Mouse (Mus musculus) lung, embryonic 16.5 days (tissue): ENCODE data around the gene Cdh4. TPM values are rescaled to one million over a fixed set of nuclear protein-coding genes. Genes with fewer than 3 reads are reported as not detected.

Experiments
- ATAC-seq: fragments of 200-750 bp; cut with Nextera tagmentation; 2 replicates; pipeline ENCODE4 v1.8.0; 2017; ENCODE audit warnings: low read depth, mild to moderate bottlenecking, moderate library complexity
- H3K27ac ChIP-seq: fragments of 300-500 bp; sonication (generic); 2 replicates; pipeline ENCODE4 v1.5.1; 2014; ENCODE audit warnings: mild to moderate bottlenecking, control low read depth, low read length
- H3K27me3 ChIP-seq: fragments of 300-500 bp; sonication (generic); 2 replicates; pipeline ENCODE4 v1.6.1; 2014; ENCODE audit warnings: low read depth, low read length, mixed read lengths; ENCODE audit not compliant: control insufficient read depth, insufficient read depth
- H3K36me3 ChIP-seq: fragments of 300-500 bp; sonication (generic); 2 replicates; pipeline ENCODE4 v1.6.1; 2014; ENCODE audit warnings: low read length; ENCODE audit not compliant: control insufficient read depth, insufficient read depth
- H3K4me1 ChIP-seq: fragments of 300-500 bp; sonication (generic); replicated peaks from 2 replicates; pipeline ENCODE4 v1.6.1; 2014; ENCODE audit warnings: low read length, mixed read lengths; ENCODE audit not compliant: control insufficient read depth, insufficient read depth
- H3K4me2 ChIP-seq: fragments of 300-500 bp; sonication (generic); 2 replicates; pipeline ENCODE4 v1.6.1; 2014; ENCODE audit warnings: low read depth, low read length, control low read depth
- H3K4me3 ChIP-seq: fragments of 300-500 bp; sonication (generic); 2 replicates; pipeline ENCODE4 v1.5.1; 2014; ENCODE audit warnings: mild to moderate bottlenecking, low read length, control low read depth
- H3K9ac ChIP-seq: fragments of 300-500 bp; sonication (generic); 2 replicates; pipeline ENCODE4 v1.6.1; 2014; ENCODE audit warnings: low read length, control low read depth
- H3K9me3 ChIP-seq: fragments of 300-500 bp; sonication (generic); 2 replicates; pipeline ENCODE4 v1.6.1; 2016; ENCODE audit warnings: low read length; ENCODE audit not compliant: control insufficient read depth
- WGBS: fragments of 180-500 bp; shearing (Covaris S2); extraction: QIAGEN DNeasy Blood & Tissue Kit; methylation state at CpG from one replicate; pipeline ENCODE4 v1.1.7; 2014; 5-methylcytosine and 5-hydroxymethylcytosine counted together
- polyA plus RNA-seq: library from polyadenylated mRNA; unstranded; fragments of >200 nt; fragmentation: Nextera tagmentation; extraction: Ambion mirVana; gene quantifications from 2 replicates; pipeline ENCODE4 v1.2.1, GENCODE M21; 2015

The Cdh4 gene
- polyA plus RNA-seq, 1 experiment from 2014 or later: 7.0 TPM

GRCm38 (mm10) chr2:179655506-179655905, 213.3 kb downstream of the Cdh4 start:
- Histone ChIP-seq H3K9me3 (no peaks in the 10 kb centered on the region), H3K36me3 (no peaks in the 10 kb centered on the region), H3K4me1 (no peaks in the 10 kb centered on the region), H3K9ac (no peak overlapping the region), H3K4me2 (no peak overlapping the region), H3K27me3 (no peaks in the 10 kb centered on the region), H3K27ac (no peak overlapping the region), H3K4me3 (no peak overlapping the region)
- 59% methylated on average over 3 of the region's 3 CpGs for WGBS
- ATAC-seq: no peak

GRCm38 (mm10) chr2:179659254-179659653, 217.0 kb downstream of the Cdh4 start:
- no peak overlapping the region for H3K9ac ChIP-seq
- ATAC-seq: no peak
- no peak overlapping the region for H3K4me3 ChIP-seq
- no peaks in the 10 kb centered on the region for H3K36me3 ChIP-seq
- WGBS: 88% methylated on average over 1 of the region's 1 CpGs
- no peak overlapping the region for H3K4me2 ChIP-seq
- H3K27ac ChIP-seq: no peak overlapping the region
- H3K9me3 ChIP-seq: no peaks in the 10 kb centered on the region
- H3K4me1 ChIP-seq: peaks cover 8% of the 10 kb centered on the region; the same call in 1 of the 2 replicates
- H3K27me3 ChIP-seq: peaks cover 7% of the 10 kb centered on the region

GRCm38 (mm10) chr2:179661998-179662714, 219.9 kb downstream of the Cdh4 start:
- no peaks in the 10 kb centered on the region for H3K9me3 ChIP-seq
- H3K4me3 ChIP-seq: peak overlapping the region; percentile 19; the same call in 1 of the 2 replicates
- no peak overlapping the region for H3K27ac ChIP-seq
- 3% methylated on average over 20 of the region's 20 CpGs for WGBS
- no peaks in the 10 kb centered on the region for H3K36me3 ChIP-seq
- peaks cover 7% of the 10 kb centered on the region for H3K27me3 ChIP-seq
- no peak overlapping the region for H3K9ac ChIP-seq
- H3K4me1 ChIP-seq: peaks cover 8% of the 10 kb centered on the region; the same call in 1 of the 2 replicates
- ATAC-seq: peak; percentile 48; the same call in 1 of the 2 replicates
- peak overlapping the region; percentile 48 for H3K4me2 ChIP-seq

GRCm38 (mm10) chr2:179662739-179663138, 220.5 kb downstream of the Cdh4 start:
- Histone ChIP-seq H3K36me3 (no peaks in the 10 kb centered on the region), H3K9me3 (no peaks in the 10 kb centered on the region), H3K9ac (no peak overlapping the region), H3K4me3 (peak overlapping the region; percentile 19; the same call in 1 of the 2 replicates), H3K4me1 (peaks cover 8% of the 10 kb centered on the region; the same call in 1 of the 2 replicates), H3K27ac (no peak overlapping the region), H3K27me3 (peaks cover 7% of the 10 kb centered on the region), H3K4me2 (peak overlapping the region; percentile 48)
- WGBS: 6% methylated on average over 9 of the region's 9 CpGs
- no peak for ATAC-seq

- Histone ChIP-seq H3K36me3 (no peaks in the 10 kb centered on the region), H3K9me3 (no peaks in the 10 kb centered on the region), H3K27ac (no peak overlapping the region), H3K4me3 (no peak overlapping the region), H3K4me2 (no peak overlapping the region), H3K27me3 (peaks cover 7% of the 10 kb centered on the region), H3K9ac (no peak overlapping the region), H3K4me1 (peaks cover 8% of the 10 kb centered on the region; the same call in 1 of the 2 replicates)
- ATAC-seq: no peak
- WGBS: 47% methylated on average over 9 of the region's 9 CpGs
Measured at GRCm38 (mm10) chr2:179663652-179664051, 221.4 kb downstream of the Cdh4 start.

- WGBS: 82% methylated on average over 13 of the region's 13 CpGs
- peaks cover 7% of the 10 kb centered on the region for H3K27me3 ChIP-seq
- H3K36me3 ChIP-seq: no peaks in the 10 kb centered on the region
- H3K9ac ChIP-seq: no peak overlapping the region
- peaks cover 8% of the 10 kb centered on the region; the same call in 1 of the 2 replicates for H3K4me1 ChIP-seq
- H3K4me2 ChIP-seq: no peak overlapping the region
- no peak overlapping the region for H3K4me3 ChIP-seq
- H3K9me3 ChIP-seq: no peaks in the 10 kb centered on the region
- peak; percentile 49 for ATAC-seq
- H3K27ac ChIP-seq: no peak overlapping the region
Measured at GRCm38 (mm10) chr2:179664171-179664608, 222.0 kb downstream of the Cdh4 start.

GRCm38 (mm10) chr2:179670689-179671088, 228.5 kb downstream of the Cdh4 start:
- ATAC-seq: no peak
- H3K4me3 ChIP-seq: no peak overlapping the region
- H3K4me2 ChIP-seq: no peak overlapping the region
- H3K27me3 ChIP-seq: no peaks in the 10 kb centered on the region
- no peak overlapping the region for H3K27ac ChIP-seq
- H3K9me3 ChIP-seq: no peaks in the 10 kb centered on the region
- no peak overlapping the region for H3K9ac ChIP-seq
- 70% methylated on average over 10 of the region's 10 CpGs for WGBS
- H3K36me3 ChIP-seq: no peaks in the 10 kb centered on the region
- H3K4me1 ChIP-seq: no peaks in the 10 kb centered on the region

GRCm38 (mm10) chr2:179679866-179680265, 237.6 kb downstream of the Cdh4 start:
- 50% methylated on average over 5 of the region's 5 CpGs for WGBS
- H3K9me3 ChIP-seq: no peaks in the 10 kb centered on the region
- H3K4me1 ChIP-seq: no peaks in the 10 kb centered on the region
- H3K4me2 ChIP-seq: no peak overlapping the region
- H3K4me3 ChIP-seq: no peak overlapping the region
- H3K36me3 ChIP-seq: no peaks in the 10 kb centered on the region
- no peaks in the 10 kb centered on the region for H3K27me3 ChIP-seq
- no peak for ATAC-seq
- no peak overlapping the region for H3K27ac ChIP-seq
- H3K9ac ChIP-seq: no peak overlapping the region

GRCm38 (mm10) chr2:179681386-179681785, 239.2 kb downstream of the Cdh4 start:
- Histone ChIP-seq H3K4me1 (no peaks in the 10 kb centered on the region), H3K9ac (no peak overlapping the region), H3K9me3 (no peaks in the 10 kb centered on the region), H3K4me2 (no peak overlapping the region), H3K27ac (no peak overlapping the region), H3K4me3 (no peak overlapping the region), H3K36me3 (no peaks in the 10 kb centered on the region), H3K27me3 (no peaks in the 10 kb centered on the region)
- ATAC-seq: no peak
- WGBS: 81% methylated on average over 1 of the region's 1 CpGs
